Mouse (Mus musculus): ENCODE results near the gene Usp36.
"Not testable (repeated sequence)": the region's sequence is repeated elsewhere in the genome, so short reads cannot be mapped to it uniquely, and the experiment has no call there.

Gene Usp36

GRCm38 (mm10) chr11:118289999-118290889 is at the start of gene Usp36:
TSS of gene Usp36 (minus strand) at chr11:118290244.
- peak; percentile 100 for DNase-seq

DNA sequence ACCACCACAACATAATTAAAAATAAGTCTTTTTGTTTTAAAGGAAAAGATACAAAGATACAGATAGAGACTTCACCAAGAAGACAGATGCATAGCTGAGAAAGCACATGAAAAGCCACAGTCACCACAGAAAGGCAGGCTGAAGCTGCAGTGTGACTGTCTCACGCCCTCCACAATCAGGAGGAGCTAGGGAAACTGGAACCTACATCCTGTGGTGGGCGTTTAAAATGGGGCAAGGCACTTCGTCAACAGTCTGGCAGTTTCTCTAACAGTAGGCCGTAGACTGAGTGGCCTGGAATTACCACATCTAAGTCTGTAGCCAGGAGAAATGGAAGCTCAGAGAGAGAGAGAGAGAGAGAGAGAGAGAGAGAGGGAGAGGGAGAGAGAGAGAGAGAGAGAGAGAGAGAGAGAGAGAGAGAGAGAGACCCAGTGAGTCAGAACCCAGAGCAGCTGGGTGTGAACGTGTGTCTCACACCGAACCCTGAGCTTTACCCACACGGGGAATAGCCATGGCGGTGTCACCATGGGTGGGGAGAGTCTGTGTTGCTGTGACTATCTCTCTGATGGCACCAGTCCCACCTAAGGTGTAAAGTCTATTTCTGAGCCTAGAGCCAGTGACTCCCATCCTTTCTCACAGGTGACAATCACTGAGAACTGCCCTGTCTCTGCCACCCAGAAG is 47.6 kb upstream of the Usp36 start:
- no peak for DNase-seq

- DNase-seq: no peak
These were observed 43.4 kb upstream of the Usp36 start for GRCm38 (mm10) chr11:118333431-118333830.

- DNase-seq: no peak
These were observed 42.3 kb upstream of the Usp36 start for GRCm38 (mm10) chr11:118332376-118332775.

GRCm38 (mm10) chr11:118330777-118331176 is 40.7 kb upstream of the Usp36 start:
- DNase-seq: no peak

- no peak for DNase-seq
These were observed 40.3 kb upstream of the Usp36 start for GRCm38 (mm10) chr11:118330361-118330760.

GRCm38 (mm10) chr11:118328947-118329346 is 38.9 kb upstream of the Usp36 start:
- DNase-seq: no peak

DNA sequence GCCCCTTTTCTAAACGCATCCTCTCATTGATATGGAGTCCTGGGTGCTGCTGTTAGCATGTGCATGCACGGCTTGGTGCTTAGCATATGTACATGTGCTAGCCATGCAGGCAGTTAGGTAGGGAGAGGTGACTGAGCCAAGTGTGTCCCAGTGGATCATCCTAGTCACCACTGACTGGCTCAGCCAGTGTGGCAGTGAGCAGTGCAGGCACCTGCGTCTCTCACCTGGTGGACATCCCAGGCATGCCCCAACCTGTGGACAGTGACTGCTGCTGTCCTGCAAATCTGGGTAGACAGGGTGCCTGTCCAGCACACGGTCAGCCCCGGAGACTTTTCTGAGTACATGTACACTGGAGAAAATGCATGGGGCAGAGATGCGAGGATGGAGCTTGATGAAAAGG is 38.5 kb upstream of the Usp36 start:
- DNase-seq: no peak

- peak; percentile 54 for DNase-seq
These were observed 37.2 kb upstream of the Usp36 start for GRCm38 (mm10) chr11:118326991-118327971.

DNA sequence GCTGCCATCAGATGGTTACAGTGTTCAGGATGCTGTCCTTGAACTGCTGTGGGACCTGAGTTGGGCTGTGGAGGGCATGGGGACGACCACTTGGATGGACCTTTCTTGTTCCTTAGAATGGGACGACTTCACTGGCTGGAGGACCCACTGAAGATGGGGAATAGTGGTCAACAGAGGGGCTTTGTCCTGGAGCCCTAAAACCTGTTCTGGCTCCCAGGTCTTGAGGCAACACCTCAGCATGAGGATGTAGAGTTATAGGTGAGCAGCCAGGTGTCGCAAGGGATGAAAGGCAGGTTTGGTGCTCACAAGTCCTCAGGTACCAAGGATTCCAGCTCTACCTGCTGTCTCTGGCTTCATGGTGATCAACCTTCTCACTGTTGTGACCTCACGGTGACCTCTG is 36.4 kb upstream of the Usp36 start:
- no peak for DNase-seq

DNA sequence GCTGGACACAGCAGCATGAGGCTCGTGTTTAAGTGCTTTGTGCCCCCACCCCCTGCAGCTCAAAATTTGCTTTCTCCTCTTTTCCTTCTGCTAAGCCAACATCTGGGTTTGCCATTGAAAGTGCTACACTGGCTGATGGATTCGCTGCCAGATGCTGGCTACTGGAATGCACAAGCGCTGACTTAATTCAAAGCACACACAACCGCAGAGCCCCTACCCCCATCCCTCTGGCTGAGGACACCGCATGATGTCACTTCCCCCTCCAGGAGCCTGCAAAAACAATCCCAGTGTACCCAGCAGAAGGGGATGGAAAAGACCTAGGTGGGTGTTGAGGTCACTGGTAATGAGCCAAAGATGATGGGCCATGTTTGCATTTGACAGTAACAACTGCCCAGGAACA is 34.5 kb upstream of the Usp36 start:
- DNase-seq: peak; percentile 76

DNA sequence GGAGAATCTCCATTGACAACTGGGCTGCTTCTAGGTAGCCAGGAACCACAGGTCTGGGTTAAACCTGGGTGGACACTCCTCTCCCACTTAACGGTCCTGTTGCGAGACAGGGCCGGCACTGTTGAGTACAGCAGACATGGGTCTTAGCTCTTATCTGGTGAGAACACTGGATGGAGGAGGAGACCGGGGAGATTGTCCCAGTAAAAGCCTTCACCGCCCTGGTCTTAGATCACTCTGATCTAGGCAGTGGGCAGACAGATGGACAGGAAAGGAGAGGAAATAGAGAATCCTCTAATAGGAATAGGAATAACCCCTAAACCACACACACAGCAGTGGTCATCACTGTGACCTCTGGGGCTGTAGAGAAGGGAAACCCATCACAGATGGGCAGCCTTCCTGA is 33.9 kb upstream of the Usp36 start:
- no peak for DNase-seq

DNA sequence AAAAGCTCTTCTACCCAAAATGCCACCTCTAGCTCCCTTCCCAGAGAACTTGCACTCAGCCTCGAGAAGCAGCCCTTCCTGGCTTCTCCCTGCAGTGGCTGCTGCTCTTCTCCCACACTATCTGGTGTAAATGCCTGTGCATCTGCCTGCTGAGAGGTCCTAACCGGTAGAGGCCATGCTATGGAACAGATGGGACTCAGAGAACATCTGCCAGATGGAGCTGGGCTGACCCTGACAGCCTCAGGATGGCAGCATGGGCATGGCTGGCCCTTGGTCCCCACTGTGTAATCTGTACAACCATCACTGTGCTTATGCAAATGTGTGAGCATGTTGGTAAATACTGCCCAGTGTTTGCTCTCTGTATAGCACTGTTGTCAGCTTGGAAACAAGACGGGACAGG is 32.6 kb upstream of the Usp36 start:
- no peak for DNase-seq

DNA sequence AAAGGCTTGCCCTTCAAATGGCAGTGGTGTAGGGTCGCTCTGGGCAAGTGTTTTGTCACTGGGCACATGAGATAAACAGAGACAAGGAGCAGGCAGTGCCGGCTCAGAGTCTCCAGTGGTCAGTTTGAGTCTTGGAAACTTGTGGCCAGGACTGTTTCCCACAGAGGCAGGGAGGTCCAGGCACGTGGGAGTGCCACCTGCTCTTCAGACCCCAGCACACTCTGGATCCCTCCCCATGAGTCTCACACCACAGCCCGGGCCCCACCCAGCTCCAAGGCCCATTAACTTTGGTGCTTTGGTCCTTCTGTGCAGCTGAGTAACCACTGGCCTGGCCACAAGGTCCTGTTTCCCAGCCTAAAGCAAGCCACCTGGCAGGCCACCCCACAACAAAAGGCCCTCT is 31.9 kb upstream of the Usp36 start:
- no peak for DNase-seq

DNA sequence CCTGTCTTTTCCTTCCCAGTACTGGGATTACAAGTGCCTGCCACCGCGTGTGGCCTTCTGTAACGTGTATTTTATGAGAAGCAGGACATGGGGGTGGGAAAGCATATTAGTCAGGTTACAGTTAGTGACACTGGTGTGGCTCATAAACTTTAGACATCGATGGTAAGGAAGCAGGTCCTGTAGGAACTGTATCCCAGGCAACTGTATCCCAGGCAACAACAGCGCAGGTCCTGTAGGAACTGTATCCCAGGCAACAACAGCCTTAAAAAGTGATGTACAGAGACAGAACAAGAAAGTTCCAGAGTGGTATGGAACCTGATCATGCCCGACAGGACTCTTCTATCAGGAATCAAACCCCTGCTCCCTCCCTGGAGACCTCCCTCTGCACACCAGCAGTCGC is 31.5 kb upstream of the Usp36 start:
- DNase-seq: no peak

DNA sequence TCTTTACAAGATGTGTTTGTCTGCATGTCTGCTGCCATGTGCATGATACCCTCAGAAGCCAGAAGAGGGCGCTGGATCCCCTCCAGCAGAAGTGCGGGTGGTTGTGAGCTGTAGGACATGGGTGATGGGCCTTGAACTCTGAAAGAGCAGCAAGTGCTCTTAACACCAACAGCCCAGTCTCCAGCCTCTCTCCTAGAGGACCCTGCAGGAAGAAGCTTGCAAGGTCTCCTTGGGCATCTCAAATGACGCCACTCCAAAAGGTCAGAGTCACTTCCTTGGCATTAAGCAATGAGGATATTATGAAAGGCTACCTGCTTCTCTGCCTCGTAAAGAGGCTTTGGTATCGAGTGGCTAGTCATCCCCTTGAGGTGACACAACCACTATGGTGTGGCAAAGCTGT is 28.6 kb upstream of the Usp36 start:
- peak; percentile 46 for DNase-seq

- DNase-seq: peak; percentile 79
These were observed 27.1 kb upstream of the Usp36 start for GRCm38 (mm10) chr11:118317129-118317528.

DNA sequence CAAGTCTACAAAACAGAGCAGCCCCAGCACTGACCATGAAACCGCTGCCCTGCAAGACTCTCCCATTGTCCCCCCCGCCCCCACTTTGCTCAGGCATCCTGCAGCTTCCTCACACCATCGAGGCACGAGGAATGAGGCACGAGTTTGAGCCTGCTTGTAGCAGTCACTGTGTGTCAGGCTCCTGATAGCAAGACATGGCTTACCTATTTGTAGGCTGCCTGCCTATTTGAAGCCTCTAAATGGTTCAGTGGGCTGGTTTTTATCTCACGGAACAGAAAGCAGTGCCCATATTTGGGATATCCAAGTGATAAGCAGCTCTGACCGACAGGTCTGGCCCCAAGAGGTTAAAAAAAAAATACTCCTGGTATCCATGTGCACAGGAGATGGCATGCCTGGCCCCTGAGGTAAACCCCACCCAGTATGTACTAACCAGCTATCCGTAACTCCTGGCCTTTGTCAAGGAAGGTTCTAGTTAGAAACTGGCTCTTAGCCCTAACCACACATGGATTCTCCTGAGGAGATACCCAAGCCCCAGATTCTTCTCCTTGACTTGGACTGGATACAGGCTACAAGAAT is 26.3 kb upstream of the Usp36 start:
- no peak for DNase-seq

GRCm38 (mm10) chr11:118312132-118312723 is 22.2 kb upstream of the Usp36 start:
- no peak for DNase-seq

DNA sequence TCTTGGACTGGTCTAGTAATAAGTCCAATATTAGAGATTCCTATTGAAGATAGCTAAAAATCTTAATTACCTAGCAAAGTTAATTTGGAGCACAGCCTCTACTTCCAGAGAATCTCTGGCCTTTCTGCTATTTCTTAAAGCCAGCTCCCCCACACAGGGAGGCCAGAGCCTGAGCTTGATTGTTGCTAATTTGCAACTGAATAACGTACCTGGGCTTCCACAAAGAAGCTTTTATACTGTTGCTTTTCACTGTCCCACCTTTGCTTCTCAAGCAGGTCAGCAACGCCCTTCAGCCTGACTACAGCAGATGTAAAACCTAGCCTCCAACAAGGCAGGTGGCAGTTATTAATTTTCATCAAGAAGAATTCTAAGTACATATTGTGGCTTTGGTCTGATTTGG is 17.9 kb upstream of the Usp36 start:
- DNase-seq: not testable (repeated sequence)

DNA sequence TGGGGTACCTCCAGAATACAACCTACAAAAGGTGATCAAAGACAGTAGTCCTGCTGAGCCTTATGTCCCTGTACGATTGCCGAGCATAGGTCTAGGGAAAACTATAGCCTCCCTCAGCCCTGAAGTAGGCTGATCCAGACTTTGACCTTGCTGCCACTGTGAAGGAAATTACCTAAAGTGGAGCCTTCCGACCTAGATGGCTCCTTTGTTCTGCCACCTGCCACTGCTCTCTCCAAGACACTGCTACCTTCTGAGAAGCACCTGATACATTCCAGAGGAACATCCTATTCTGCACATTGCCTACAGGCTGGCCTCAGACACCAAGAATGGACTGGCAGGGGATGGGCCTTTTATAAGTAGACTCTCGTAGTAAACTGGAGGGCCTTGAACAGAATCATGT is 13.9 kb upstream of the Usp36 start:
- not testable (repeated sequence) for DNase-seq

DNA sequence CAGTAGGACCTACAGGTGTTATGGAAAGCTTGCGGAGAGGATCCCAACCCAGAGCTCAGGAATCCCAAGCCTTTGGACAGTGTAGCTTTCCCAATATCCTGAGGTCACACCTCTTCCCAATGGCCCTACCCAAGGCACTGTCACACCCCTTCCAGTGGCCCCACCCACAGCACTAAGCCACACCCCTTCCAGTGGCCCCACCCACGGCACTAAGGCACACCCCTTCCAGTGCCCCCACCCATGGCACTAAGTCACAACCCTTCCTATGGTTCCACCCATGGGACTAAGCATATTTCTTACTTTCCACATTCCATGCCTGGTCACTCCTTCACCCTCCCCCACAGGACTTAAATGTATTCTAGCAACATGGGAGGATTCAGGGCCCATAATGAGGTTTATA is 8.8 kb upstream of the Usp36 start:
- no peak for DNase-seq
